Mouse (Mus musculus) G1E (cell line): Measurements from ENCODE around the gene Moap1.

ENCODE experiments used
- CTCF ChIP-seq: IDR thresholded peaks from 2 replicates; pipeline ENCODE4 v1.5.1; 2012; ENCODE audit warnings: low read depth, low read length, inconsistent platforms, mixed read lengths
- GATA1 ChIP-seq: IDR thresholded peaks from 2 replicates; pipeline ENCODE4 v1.6.1; 2012; ENCODE audit warnings: borderline replicate concordance, low read length, inconsistent platforms, mixed read lengths

- TF ChIP-seq CTCF, result no peak
- TF ChIP-seq GATA1, result no peak
These were observed 44.3 kb downstream of the Moap1 start for GRCm38 (mm10) chr12:102699156-102699555.
